Mouse (Mus musculus) forebrain, embryonic 10.5 days (tissue): ENCODE data around the gene Nprl3. TPM values are rescaled to one million over a fixed set of nuclear protein-coding genes. Genes with fewer than 3 reads are reported as not detected.
A peak's percentile ranks its signal among the peaks of the same experiment; 100 is the strongest.

Experiments used
- DNase-seq: peaks from one replicate; pipeline ENCODE4 v3.0.0-alpha.2; 2017; ENCODE audit warnings: low spot score; ENCODE audit errors: extremely low spot score
- H3K27ac ChIP-seq: fragments of 300-500 bp; sonication (generic); 2 replicates; pipeline ENCODE4 v1.5.1; 2016; ENCODE audit warnings: mild to moderate bottlenecking
- H3K27me3 ChIP-seq: fragments of 300-500 bp; sonication (generic); 2 replicates; pipeline ENCODE4 v1.6.1; 2016; ENCODE audit warnings: mild to moderate bottlenecking; ENCODE audit not compliant: poor library complexity, severe bottlenecking
- H3K36me3 ChIP-seq: fragments of 300-500 bp; sonication (generic); replicated peaks from 2 replicates; pipeline ENCODE4 v1.6.1; 2016; ENCODE audit warnings: mild to moderate bottlenecking, moderate library complexity
- H3K4me1 ChIP-seq: fragments of 300-500 bp; sonication (generic); 2 replicates; pipeline ENCODE4 v1.6.1; 2016
- H3K4me3 ChIP-seq: fragments of 300-500 bp; sonication (generic); 2 replicates; pipeline ENCODE4 v1.5.1; 2016; ENCODE audit warnings: mild to moderate bottlenecking, moderate library complexity
- H3K9me3 ChIP-seq: fragments of 300-500 bp; sonication (generic); 2 replicates; pipeline ENCODE4 v1.6.1; 2016; ENCODE audit warnings: mild to moderate bottlenecking, moderate library complexity
- WGBS: fragments of 180-500 bp; shearing (Covaris S2); methylation state at CpG from one replicate; pipeline ENCODE4 v1.1.7; 2016; 5-methylcytosine and 5-hydroxymethylcytosine counted together
- polyA plus RNA-seq: library from polyadenylated mRNA; unstranded; fragments of >200 nt; fragmentation: Nextera tagmentation; extraction: Ambion mirVana; gene quantifications from 2 replicates; pipeline ENCODE4 v1.2.1, GENCODE M21; 2016

The Nprl3 gene
- polyA plus RNA-seq, 1 experiment from 2014 or later: 48.3 TPM

GRCm38 (mm10) chr11:32194626-32195025 is 72.9 kb downstream of the Nprl3 start:
- H3K4me3 ChIP-seq: no peak overlapping the region
- H3K27me3 ChIP-seq: peaks cover 16% of the 10 kb centered on the region; the same call in 1 of the 2 replicates
- no peak for DNase-seq
- H3K36me3 ChIP-seq: no peaks in the 10 kb centered on the region
- 84% methylated on average over 5 of the region's 5 CpGs for WGBS
- H3K9me3 ChIP-seq: no peaks in the 10 kb centered on the region
- no peak overlapping the region for H3K27ac ChIP-seq
- peaks cover 20% of the 10 kb centered on the region for H3K4me1 ChIP-seq

- WGBS: 86% methylated on average over 10 of the region's 10 CpGs
- DNase-seq: no peak
- peaks cover 16% of the 10 kb centered on the region for H3K4me1 ChIP-seq
- H3K27ac ChIP-seq: no peak overlapping the region
- H3K4me3 ChIP-seq: no peak overlapping the region
- peaks cover 16% of the 10 kb centered on the region; the same call in 1 of the 2 replicates for H3K27me3 ChIP-seq
- H3K9me3 ChIP-seq: no peaks in the 10 kb centered on the region
- no peaks in the 10 kb centered on the region for H3K36me3 ChIP-seq
Observed at GRCm38 (mm10) chr11:32194086-32194485, 73.4 kb downstream of the Nprl3 start.

- Histone ChIP-seq H3K9me3 (no peaks in the 10 kb centered on the region), H3K27ac (no peak overlapping the region), H3K36me3 (no peaks in the 10 kb centered on the region), H3K4me1 (peaks cover 13% of the 10 kb centered on the region), H3K27me3 (0 out of 2 replicates have a peak, but pooled peaks cover 11% of the 10 kb centered on the region), H3K4me3 (no peak overlapping the region)
- DNase-seq: no peak
- 94% methylated on average over 10 of the region's 10 CpGs for WGBS
Observed at GRCm38 (mm10) chr11:32193156-32193555, 74.4 kb downstream of the Nprl3 start.

- Histone ChIP-seq H3K27me3 (0 out of 2 replicates have a peak, but pooled peaks cover 4% of the 10 kb centered on the region), H3K9me3 (no peaks in the 10 kb centered on the region), H3K4me3 (no peak overlapping the region), H3K36me3 (no peaks in the 10 kb centered on the region), H3K27ac (0 out of 2 replicates have a peak overlapping the region, but pooled peaks have one; percentile 25), H3K4me1 (peaks cover 6% of the 10 kb centered on the region; the same call in 1 of the 2 replicates)
- 80% methylated on average over 13 of the region's 13 CpGs for WGBS
- DNase-seq: no peak
Observed at GRCm38 (mm10) chr11:32190603-32191110, 76.8 kb downstream of the Nprl3 start.

GRCm38 (mm10) chr11:32190119-32190518 is 77.4 kb downstream of the Nprl3 start:
- Histone ChIP-seq H3K27ac (0 out of 2 replicates have a peak overlapping the region, but pooled peaks have one; percentile 25), H3K4me3 (no peak overlapping the region), H3K27me3 (0 out of 2 replicates have a peak, but pooled peaks cover 1% of the 10 kb centered on the region), H3K4me1 (peaks cover 1% of the 10 kb centered on the region; the same call in 1 of the 2 replicates), H3K36me3 (no peaks in the 10 kb centered on the region), H3K9me3 (no peaks in the 10 kb centered on the region)
- no peak for DNase-seq
- WGBS: 84% methylated on average over 9 of the region's 9 CpGs

GRCm38 (mm10) chr11:32189434-32189833 is 78.1 kb downstream of the Nprl3 start:
- Histone ChIP-seq H3K27ac (no peak overlapping the region), H3K27me3 (no peaks in the 10 kb centered on the region), H3K4me1 (no peaks in the 10 kb centered on the region), H3K9me3 (no peaks in the 10 kb centered on the region), H3K36me3 (no peaks in the 10 kb centered on the region), H3K4me3 (no peak overlapping the region)
- DNase-seq: no peak
- WGBS: 73% methylated on average over 5 of the region's 5 CpGs

GRCm38 (mm10) chr11:32188881-32189280 is 78.6 kb downstream of the Nprl3 start:
- H3K9me3 ChIP-seq: no peaks in the 10 kb centered on the region
- no peaks in the 10 kb centered on the region for H3K27me3 ChIP-seq
- H3K4me1 ChIP-seq: no peaks in the 10 kb centered on the region
- no peak overlapping the region for H3K4me3 ChIP-seq
- 87% methylated on average over 12 of the region's 12 CpGs for WGBS
- no peaks in the 10 kb centered on the region for H3K36me3 ChIP-seq
- DNase-seq: no peak
- H3K27ac ChIP-seq: no peak overlapping the region

- DNase-seq: no peak
- Histone ChIP-seq H3K4me1 (no peaks in the 10 kb centered on the region), H3K36me3 (no peaks in the 10 kb centered on the region), H3K27me3 (no peaks in the 10 kb centered on the region), H3K9me3 (no peaks in the 10 kb centered on the region), H3K4me3 (no peak overlapping the region), H3K27ac (no peak overlapping the region)
- WGBS: 87% methylated on average over 4 of the region's 4 CpGs
Observed at GRCm38 (mm10) chr11:32187256-32187655, 80.3 kb downstream of the Nprl3 start.

GRCm38 (mm10) chr11:32186031-32186430 is 81.5 kb downstream of the Nprl3 start:
- H3K4me3 ChIP-seq: no peak overlapping the region
- H3K27ac ChIP-seq: no peak overlapping the region
- H3K9me3 ChIP-seq: no peaks in the 10 kb centered on the region
- no peaks in the 10 kb centered on the region for H3K4me1 ChIP-seq
- H3K27me3 ChIP-seq: 0 out of 2 replicates have a peak, but pooled peaks cover 9% of the 10 kb centered on the region
- no peaks in the 10 kb centered on the region for H3K36me3 ChIP-seq
- DNase-seq: no peak
- 86% methylated on average over 3 of the region's 3 CpGs for WGBS

- no peaks in the 10 kb centered on the region for H3K9me3 ChIP-seq
- no peak overlapping the region for H3K4me3 ChIP-seq
- 91% methylated on average over 8 of the region's 8 CpGs for WGBS
- no peaks in the 10 kb centered on the region for H3K4me1 ChIP-seq
- H3K36me3 ChIP-seq: no peaks in the 10 kb centered on the region
- H3K27ac ChIP-seq: no peak overlapping the region
- no peak for DNase-seq
- H3K27me3 ChIP-seq: 0 out of 2 replicates have a peak, but pooled peaks cover 9% of the 10 kb centered on the region
Observed at GRCm38 (mm10) chr11:32184469-32184868, 83.0 kb downstream of the Nprl3 start.

- Histone ChIP-seq H3K27me3 (0 out of 2 replicates have a peak, but pooled peaks cover 9% of the 10 kb centered on the region), H3K9me3 (peaks cover 6% of the 10 kb centered on the region; the same call in 1 of the 2 replicates)
- WGBS: 55% methylated on average over 24 of the region's 25 CpGs
Observed at GRCm38 (mm10) chr11:32181973-32182868, 85.3 kb downstream of the Nprl3 start.

GRCm38 (mm10) chr11:32181246-32181645 is 86.3 kb downstream of the Nprl3 start:
- 80% methylated on average over 4 of the region's 4 CpGs for WGBS
- no peak overlapping the region for H3K27ac ChIP-seq
- H3K4me3 ChIP-seq: no peak overlapping the region
- H3K27me3 ChIP-seq: 0 out of 2 replicates have a peak, but pooled peaks cover 9% of the 10 kb centered on the region
- DNase-seq: no peak
- H3K4me1 ChIP-seq: no peaks in the 10 kb centered on the region
- no peaks in the 10 kb centered on the region for H3K36me3 ChIP-seq
- H3K9me3 ChIP-seq: peaks cover 6% of the 10 kb centered on the region; the same call in 1 of the 2 replicates

More at GRCm38 (mm10) chr11:32181973-32182868, 85.3 kb downstream of the Nprl3 start:
- Histone ChIP-seq H3K27ac (no peak overlapping the region), H3K36me3 (no peaks in the 10 kb centered on the region), H3K4me3 (no peak overlapping the region), H3K4me1 (no peaks in the 10 kb centered on the region)
- DNase-seq: peak; percentile 77

- DNase-seq: no peak
- no peaks in the 10 kb centered on the region for H3K36me3 ChIP-seq
- peaks cover 6% of the 10 kb centered on the region; the same call in 1 of the 2 replicates for H3K9me3 ChIP-seq
- H3K4me1 ChIP-seq: no peaks in the 10 kb centered on the region
- H3K27ac ChIP-seq: no peak overlapping the region
- H3K4me3 ChIP-seq: no peak overlapping the region
- WGBS: 86% methylated on average over 1 of the region's 1 CpGs
- H3K27me3 ChIP-seq: 0 out of 2 replicates have a peak, but pooled peaks cover 9% of the 10 kb centered on the region
Observed at GRCm38 (mm10) chr11:32178506-32178905, 89.0 kb downstream of the Nprl3 start.
